Mouse (Mus musculus) neural tube, embryonic 11.5 days (tissue): ENCODE results near the gene Cisd3. TPM values are rescaled to one million over a fixed set of nuclear protein-coding genes. Genes with fewer than 3 reads are reported as not detected.

ENCODE experiments used
- ATAC-seq: fragments of 200-750 bp; cut with Nextera tagmentation; 2 replicates; pipeline ENCODE4 v1.8.0; 2017; ENCODE audit warnings: moderate number of reproducible peaks, mild to moderate bottlenecking, moderate TSS enrichment, moderate library complexity; ENCODE audit not compliant: insufficient read depth, low FRiP score, low TSS enrichment
- DNase-seq: peaks from one replicate; pipeline ENCODE4 v3.0.0-alpha.2; 2015; ENCODE audit warnings: low spot score
- H3K27ac ChIP-seq: fragments of 300-500 bp; sonication (generic); 2 replicates; pipeline ENCODE4 v1.5.1; 2014; ENCODE audit warnings: low read depth, mild to moderate bottlenecking, low read length
- H3K27me3 ChIP-seq: fragments of 300-500 bp; sonication (generic); 2 replicates; pipeline ENCODE4 v1.6.1; 2014; ENCODE audit warnings: mild to moderate bottlenecking, low read length, mixed read lengths; ENCODE audit not compliant: control insufficient read depth, insufficient read depth
- H3K36me3 ChIP-seq: fragments of 300-500 bp; sonication (generic); 2 replicates; pipeline ENCODE4 v1.6.1; 2014; ENCODE audit warnings: mild to moderate bottlenecking, low read length, moderate library complexity, mixed read lengths; ENCODE audit not compliant: control insufficient read depth, insufficient read depth
- H3K4me1 ChIP-seq: fragments of 300-500 bp; sonication (generic); 2 replicates; pipeline ENCODE4 v1.6.1; 2014; ENCODE audit warnings: low read length, mixed read lengths; ENCODE audit not compliant: control insufficient read depth, insufficient read depth
- H3K4me2 ChIP-seq: fragments of 300-500 bp; sonication (generic); 2 replicates; pipeline ENCODE4 v1.6.1; 2014; ENCODE audit warnings: low read depth, mild to moderate bottlenecking, moderate library complexity
- H3K4me3 ChIP-seq: fragments of 300-500 bp; sonication (generic); 2 replicates; pipeline ENCODE4 v1.5.1; 2014; ENCODE audit warnings: low read depth, low read length
- H3K9ac ChIP-seq: fragments of 300-500 bp; sonication (generic); 2 replicates; pipeline ENCODE4 v1.6.1; 2014; ENCODE audit warnings: mild to moderate bottlenecking, low read length
- H3K9me3 ChIP-seq: fragments of 300-500 bp; sonication (generic); 2 replicates; pipeline ENCODE4 v1.6.1; 2016; ENCODE audit warnings: low read length; ENCODE audit not compliant: control insufficient read depth
- WGBS: fragments of 180-500 bp; shearing (Covaris S2); extraction: QIAGEN DNeasy Blood & Tissue Kit; methylation state at CpG from one replicate; pipeline ENCODE4 v1.1.7; 2014; 5-methylcytosine and 5-hydroxymethylcytosine counted together
- polyA plus RNA-seq: library from polyadenylated mRNA; unstranded; fragments of >200 nt; fragmentation: Nextera tagmentation; extraction: Ambion mirVana; gene quantifications from 2 replicates; pipeline ENCODE4 v1.2.1, GENCODE M21; 2014

The Cisd3 gene
- polyA plus RNA-seq, 1 experiment from 2014 or later = 20.2 TPM

DNA sequence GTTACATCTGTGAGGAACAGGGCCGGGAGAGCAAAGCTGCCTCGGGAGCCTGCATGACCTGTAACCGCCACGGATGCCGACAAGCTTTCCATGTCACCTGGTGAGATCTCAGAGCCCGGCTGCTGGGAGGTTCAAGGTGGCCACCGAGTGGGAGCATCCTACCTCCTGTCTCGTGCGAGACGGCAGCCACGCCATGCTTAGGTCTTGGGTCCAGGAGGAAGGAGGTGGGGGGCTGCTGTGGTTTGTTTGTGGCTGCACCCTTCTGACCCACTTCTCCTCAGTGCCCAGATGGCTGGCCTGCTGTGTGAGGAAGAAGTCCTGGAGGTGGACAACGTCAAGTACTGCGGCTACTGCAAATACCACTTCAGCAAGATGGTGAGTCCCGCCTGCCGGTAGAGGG is 18.8 kb upstream of the Cisd3 start:
- H3K9me3 ChIP-seq = no peaks in the 10 kb centered on the region
- no peak overlapping the region for H3K4me2 ChIP-seq
- H3K27me3 ChIP-seq = peaks cover 8% of the 10 kb centered on the region
- peaks cover 10% of the 10 kb centered on the region for H3K4me1 ChIP-seq
- peaks cover 8% of the 10 kb centered on the region for H3K36me3 ChIP-seq
- 93% methylated on average over 15 of the region's 15 CpGs for WGBS
- DNase-seq (no peak), ATAC-seq (no peak)
- H3K4me3 ChIP-seq = no peak overlapping the region
- no peak overlapping the region for H3K9ac ChIP-seq
- H3K27ac ChIP-seq = no peak overlapping the region

DNA sequence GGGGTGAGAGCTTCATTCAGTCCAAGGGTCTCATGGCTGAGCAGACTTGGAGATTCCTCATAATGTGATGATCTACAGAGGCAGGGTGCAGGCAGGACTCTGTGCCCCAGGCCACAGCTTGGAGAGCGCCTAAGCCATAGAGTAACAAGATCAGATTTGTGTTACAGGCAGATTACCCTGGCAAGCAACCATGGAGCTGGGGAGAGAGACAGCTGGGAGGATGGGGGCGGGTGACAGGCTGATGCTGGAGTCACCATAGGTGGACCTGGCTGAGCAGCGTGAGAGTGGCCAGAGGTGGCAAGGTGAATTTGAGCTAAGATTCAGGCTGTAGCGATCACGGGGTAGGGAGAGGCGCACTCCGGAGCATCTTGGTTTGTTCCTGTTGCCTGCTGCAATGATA is 17.5 kb upstream of the Cisd3 start:
- H3K4me3 ChIP-seq = no peak overlapping the region
- peaks cover 4% of the 10 kb centered on the region; the same call in 1 of the 2 replicates for H3K4me1 ChIP-seq
- H3K27ac ChIP-seq = no peak overlapping the region
- 95% methylated on average over 7 of the region's 7 CpGs for WGBS
- no peak for ATAC-seq
- peaks cover 9% of the 10 kb centered on the region for H3K36me3 ChIP-seq
- no peak overlapping the region for H3K9ac ChIP-seq
- no peaks in the 10 kb centered on the region for H3K9me3 ChIP-seq
- H3K27me3 ChIP-seq = no peaks in the 10 kb centered on the region
- DNase-seq = no peak
- no peak overlapping the region for H3K4me2 ChIP-seq

- no peak overlapping the region for H3K4me3 ChIP-seq
These were observed 16.4 kb upstream of the Cisd3 start for GRCm38 (mm10) chr11:97669268-97669667.

GRCm38 (mm10) chr11:97669829-97670228 is 15.8 kb upstream of the Cisd3 start:
- H3K27ac ChIP-seq = no peak overlapping the region
- ATAC-seq (no peak), DNase-seq (peak; percentile 14)
- peaks cover 23% of the 10 kb centered on the region for H3K36me3 ChIP-seq
- H3K4me3 ChIP-seq = no peak overlapping the region
- H3K9ac ChIP-seq = no peak overlapping the region
- H3K27me3 ChIP-seq = no peaks in the 10 kb centered on the region
- peaks cover 1% of the 10 kb centered on the region; the same call in 1 of the 2 replicates for H3K4me1 ChIP-seq
- no peaks in the 10 kb centered on the region for H3K9me3 ChIP-seq
- H3K4me2 ChIP-seq = no peak overlapping the region
- WGBS = 60% methylated on average over 6 of the region's 6 CpGs

More at GRCm38 (mm10) chr11:97669268-97669667, 16.4 kb upstream of the Cisd3 start:
- H3K36me3 ChIP-seq = peaks cover 19% of the 10 kb centered on the region
- H3K27me3 ChIP-seq = no peaks in the 10 kb centered on the region
- H3K9me3 ChIP-seq = no peaks in the 10 kb centered on the region
- H3K27ac ChIP-seq = no peak overlapping the region
- H3K4me2 ChIP-seq = no peak overlapping the region
- ATAC-seq (no peak), DNase-seq (no peak)
- H3K9ac ChIP-seq = no peak overlapping the region
- H3K4me1 ChIP-seq = peaks cover 4% of the 10 kb centered on the region; the same call in 1 of the 2 replicates
- WGBS = 67% methylated on average over 15 of the region's 15 CpGs

- H3K36me3 ChIP-seq = peaks cover 23% of the 10 kb centered on the region
- no peak overlapping the region for H3K9ac ChIP-seq
- no peaks in the 10 kb centered on the region for H3K27me3 ChIP-seq
- WGBS = 80% methylated on average over 13 of the region's 13 CpGs
- H3K27ac ChIP-seq = no peak overlapping the region
- no peaks in the 10 kb centered on the region for H3K4me1 ChIP-seq
- ATAC-seq (no peak), DNase-seq (no peak)
- H3K4me3 ChIP-seq = no peak overlapping the region
- no peaks in the 10 kb centered on the region for H3K9me3 ChIP-seq
- H3K4me2 ChIP-seq = no peak overlapping the region
These were observed 15.1 kb upstream of the Cisd3 start for GRCm38 (mm10) chr11:97670234-97671176.

GRCm38 (mm10) chr11:97671177-97671527 is 14.5 kb upstream of the Cisd3 start:
- H3K4me1 ChIP-seq = no peaks in the 10 kb centered on the region
- H3K4me3 ChIP-seq = no peak overlapping the region
- no peak for DNase-seq
- H3K4me2 ChIP-seq = no peak overlapping the region
- no peaks in the 10 kb centered on the region for H3K27me3 ChIP-seq
- no peak overlapping the region for H3K9ac ChIP-seq
- H3K27ac ChIP-seq = no peak overlapping the region
- no peaks in the 10 kb centered on the region for H3K9me3 ChIP-seq
- WGBS = 50% methylated on average over 2 of the region's 2 CpGs
- peaks cover 23% of the 10 kb centered on the region for H3K36me3 ChIP-seq
- no peak for ATAC-seq

DNA sequence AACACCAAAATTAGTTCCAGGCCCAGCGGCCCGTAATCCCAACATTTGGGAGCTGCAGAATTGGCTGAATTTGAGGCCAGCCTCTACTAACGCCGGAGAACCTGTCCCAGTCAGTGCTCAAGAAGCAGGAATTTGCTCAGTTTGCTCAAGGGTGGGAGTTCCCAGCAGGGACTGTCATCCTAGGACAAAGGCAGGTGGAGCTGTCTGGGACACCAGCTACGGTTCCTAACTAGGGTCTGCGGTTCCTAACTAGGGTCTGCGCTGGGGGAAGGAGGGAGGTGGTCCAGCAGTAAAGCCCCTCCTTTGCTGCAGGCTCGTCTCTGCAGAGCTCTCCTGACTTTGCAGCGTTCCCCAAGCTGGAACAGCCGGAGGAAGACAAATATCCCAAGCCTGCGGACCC is 12.5 kb upstream of the Cisd3 start:
- DNase-seq = no peak
- Histone ChIP-seq H3K9me3 (no peaks in the 10 kb centered on the region), H3K4me3 (no peak overlapping the region), H3K9ac (no peak overlapping the region), H3K27me3 (no peaks in the 10 kb centered on the region), H3K27ac (no peak overlapping the region), H3K4me2 (no peak overlapping the region), H3K4me1 (0 out of 2 replicates have a peak, but pooled peaks cover 2% of the 10 kb centered on the region), H3K36me3 (peaks cover 22% of the 10 kb centered on the region)
- WGBS = 94% methylated on average over 11 of the region's 11 CpGs
- no peak for ATAC-seq

- 87% methylated on average over 14 of the region's 15 CpGs for WGBS
- ATAC-seq (no peak), DNase-seq (no peak)
- no peak overlapping the region for H3K4me3 ChIP-seq
- H3K36me3 ChIP-seq = peaks cover 31% of the 10 kb centered on the region
- no peaks in the 10 kb centered on the region for H3K9me3 ChIP-seq
- no peak overlapping the region for H3K4me2 ChIP-seq
- no peak overlapping the region for H3K9ac ChIP-seq
- H3K4me1 ChIP-seq = 0 out of 2 replicates have a peak, but pooled peaks cover 2% of the 10 kb centered on the region
- no peaks in the 10 kb centered on the region for H3K27me3 ChIP-seq
- no peak overlapping the region for H3K27ac ChIP-seq
These were observed 9.4 kb upstream of the Cisd3 start for GRCm38 (mm10) chr11:97676050-97676754.
